ENCODE assay signal across 8 mouse cellular contexts in genomic region chr11:86356854-86357788, GRCm38 (mm10). TPM values are rescaled to one million over a fixed set of nuclear protein-coding genes. Genes with fewer than 3 reads are reported as not detected.
DNase-seq lines count a peak whose midpoint lies in the region; ATAC-seq and TF ChIP-seq lines count a peak whose summit lies in the region.

Gene Med13 (minus strand): TSS chr11:86357602.

- H3K9ac ChIP-seq in heart, embryonic 15.5 days: peak within 1 kb of the TSS; percentile 99
- H3K9ac ChIP-seq in liver, postnatal 0 days (replicated peaks): peak within 1 kb of the TSS; percentile 100
- peak within 1 kb of the TSS; percentile 98 for H3K9ac ChIP-seq in neural tube, embryonic 13.5 days

- no peak for TF ChIP-seq CTCF in liver, postnatal 0 days (IDR thresholded peaks at IDR 0.05; ENCODE audit: low read depth)
- no peak for TF ChIP-seq CTCF in testis, adult 2 months (IDR thresholded peaks at IDR 0.05; ENCODE audit: control insufficient read depth, insufficient read depth, insufficient replicate concordance, low read depth, low read length)

- peaks cover 32% of the 10 kb centered on the region for H3K4me1 ChIP-seq in forebrain, embryonic 10.5 days
- peaks cover 25% of the 10 kb centered on the region for H3K4me1 ChIP-seq in heart, embryonic 15.5 days (replicated peaks)
- peaks cover 19% of the 10 kb centered on the region for H3K4me1 ChIP-seq in liver, postnatal 0 days (ENCODE audit: insufficient read depth)
- peaks cover 43% of the 10 kb centered on the region for H3K4me1 ChIP-seq in neural tube, embryonic 13.5 days (replicated peaks)
- no peaks in the 10 kb centered on the region; the same call in none of the 2 replicates for H3K4me1 ChIP-seq in testis, adult 2 months (ENCODE audit: control insufficient read depth, insufficient read depth, low read length)

- no peak; the same call in 1 of the 2 replicates for TF ChIP-seq POLR2A in testis, adult 2 months (IDR thresholded peaks at IDR 0.05; ENCODE audit: control insufficient read depth, low read depth, low read length)

- 0 out of 2 replicates have a peak, but pooled peaks cover 6% of the 10 kb centered on the region for H3K27me3 ChIP-seq in forebrain, embryonic 10.5 days (ENCODE audit: poor library complexity, severe bottlenecking)
- H3K27me3 ChIP-seq in heart, embryonic 15.5 days: no peaks in the 10 kb centered on the region
- H3K27me3 ChIP-seq in liver, postnatal 0 days (ENCODE audit: insufficient read depth, low read length): no peaks in the 10 kb centered on the region
- H3K27me3 ChIP-seq in neural tube, embryonic 13.5 days: no peaks in the 10 kb centered on the region
- no peaks in the 10 kb centered on the region for H3K27me3 ChIP-seq in testis, adult 2 months (ENCODE audit: control insufficient read depth, insufficient read depth, low read length)

- peak within 1 kb of the TSS; percentile 98 for H3K27ac ChIP-seq in forebrain, embryonic 10.5 days
- H3K27ac ChIP-seq in heart, embryonic 15.5 days: peak within 1 kb of the TSS; percentile 99
- H3K27ac ChIP-seq in liver, postnatal 0 days (ENCODE audit: low read depth): peak within 1 kb of the TSS; percentile 99
- H3K27ac ChIP-seq in neural tube, embryonic 13.5 days (replicated peaks): peak within 1 kb of the TSS; percentile 98
- H3K27ac ChIP-seq in testis, adult 2 months (ENCODE audit: control insufficient read depth, insufficient read depth, low read depth, low read length): peak within 1 kb of the TSS; percentile 100

- no peaks in the 10 kb centered on the region for H3K9me3 ChIP-seq in forebrain, embryonic 10.5 days
- H3K9me3 ChIP-seq in heart, embryonic 15.5 days (replicated peaks): no peaks in the 10 kb centered on the region
- no peaks in the 10 kb centered on the region for H3K9me3 ChIP-seq in liver, postnatal 0 days (ENCODE audit: low read length)
- no peaks in the 10 kb centered on the region for H3K9me3 ChIP-seq in neural tube, embryonic 13.5 days

- WGBS in forebrain, embryonic 10.5 days: 2% methylated on average over 81 of the region's 81 CpGs
- WGBS in heart, embryonic 15.5 days: under 1% methylated on average over 64 of the region's 81 CpGs
- under 1% methylated on average over 53 of the region's 81 CpGs for WGBS in liver, postnatal 0 days (ENCODE audit: insufficient replicate concordance)
- WGBS in neural tube, embryonic 13.5 days: 1% methylated on average over 69 of the region's 81 CpGs

- peak; percentile 39 for DNase-seq in ES-CJ7 (ENCODE audit: low read depth, low spot score)
- peak; percentile 20 for DNase-seq in c-Kit-positive CD71-negative TER-119-negative erythroid progenitor cells, embryonic 14.5 days (ENCODE audit: low read depth)
- DNase-seq in forebrain, embryonic 10.5 days (ENCODE audit: extremely low spot score, low spot score): peak; percentile 64
- DNase-seq in kidney, postnatal 25 days: peak; percentile 50 to 79
- peak; percentile 77 for DNase-seq in liver, postnatal 0 days

- no peak for TF ChIP-seq EP300 in liver, postnatal 0 days (IDR thresholded peaks at IDR 0.05; ENCODE audit: low read depth)

- peaks cover 28% of the 10 kb centered on the region for H3K36me3 ChIP-seq in forebrain, embryonic 10.5 days (replicated peaks)
- H3K36me3 ChIP-seq in heart, embryonic 15.5 days: peaks cover 11% of the 10 kb centered on the region; the same call in 1 of the 2 replicates
- H3K36me3 ChIP-seq in liver, postnatal 0 days (replicated peaks; ENCODE audit: insufficient read depth, low read length): peaks cover 13% of the 10 kb centered on the region
- H3K36me3 ChIP-seq in neural tube, embryonic 13.5 days: 0 out of 2 replicates have a peak, but pooled peaks cover 10% of the 10 kb centered on the region
- H3K36me3 ChIP-seq in testis, adult 2 months (ENCODE audit: control insufficient read depth, insufficient read depth, low read length): peaks cover 2% of the 10 kb centered on the region; the same call in 1 of the 2 replicates

- peak within 1 kb of the TSS; percentile 72 for H3K4me2 ChIP-seq in heart, embryonic 15.5 days
- peak within 1 kb of the TSS; percentile 68 for H3K4me2 ChIP-seq in liver, postnatal 0 days (ENCODE audit: low read depth, low read length)
- H3K4me2 ChIP-seq in neural tube, embryonic 13.5 days: peak within 1 kb of the TSS; percentile 92

- ATAC-seq in heart, embryonic 15.5 days (replicated peaks; ENCODE audit: insufficient number of reproducible peaks, insufficient read depth, low FRiP score, low read depth): peak; percentile 61
- peak; percentile 44 for ATAC-seq in liver, postnatal 0 days
- ATAC-seq in neural tube, embryonic 13.5 days (ENCODE audit: low read depth): peak; percentile 66

- H3K4me3 ChIP-seq in forebrain, embryonic 10.5 days: peak within 1 kb of the TSS; percentile 95
- peak within 1 kb of the TSS; percentile 97 for H3K4me3 ChIP-seq in heart, embryonic 15.5 days
- peak within 1 kb of the TSS; percentile 97 for H3K4me3 ChIP-seq in liver, postnatal 0 days (ENCODE audit: low read depth, low read length)
- peak within 1 kb of the TSS; percentile 97 for H3K4me3 ChIP-seq in neural tube, embryonic 13.5 days
- peak within 1 kb of the TSS; percentile 100 for H3K4me3 ChIP-seq in testis, adult 2 months (ENCODE audit: control insufficient read depth, low read depth, low read length)

RNA-seq across cellular contexts. Expression of gene Med13, which starts in this region (rescaled TPM):
- polyA plus RNA-seq in forebrain, embryonic 10.5 days (2016; fragmentation: Nextera tagmentation; extraction: Ambion mirVana): 6.6 and 7.5 TPM in 2 replicates
- polyA plus RNA-seq in heart, embryonic 15.5 days (2015; fragmentation: Nextera tagmentation; extraction: Ambion mirVana): 4.7 and 5.5 TPM in 2 replicates
- 2.9 and 3.6 TPM in 2 replicates for polyA plus RNA-seq in liver, postnatal 0 days (2015; fragmentation: Nextera tagmentation; extraction: Ambion mirVana)
- 8.2 and 8.9 TPM in 2 replicates for polyA plus RNA-seq in neural tube, embryonic 13.5 days (2015; fragmentation: Nextera tagmentation; extraction: Ambion mirVana)
- 16.8 and 25.0 TPM in 2 replicates for polyA plus RNA-seq in testis, adult 2 months (2012; rRNA removed)

Comparison
In these comparisons a context has a peak if more than half of its experiments do, and no peak if none do; other contexts are left out.
1. Peak in every context shown above with its lines: DNase-seq, ATAC-seq, H3K4me3 ChIP-seq and H3K27ac ChIP-seq.
2. DNase-seq: peak in every context shown above with its lines; median percentile 77 in liver, postnatal 0 days; 64 in kidney, postnatal 25 days; 64 in forebrain, embryonic 10.5 days; 39 in ES-CJ7; 20 in c-Kit-positive CD71-negative TER-119-negative erythroid progenitor cells, embryonic 14.5 days.